Mouse (Mus musculus): ENCODE measurements at regions not wholly inside any gene's neighbourhood (a gene's known extent, or its start where the extent isn't known, plus 50 kb on each side); places are given as distances from the start of the nearest gene placed in this dataset.
A peak's percentile ranks its signal among the peaks of the same experiment; 100 is the strongest.

DNA sequence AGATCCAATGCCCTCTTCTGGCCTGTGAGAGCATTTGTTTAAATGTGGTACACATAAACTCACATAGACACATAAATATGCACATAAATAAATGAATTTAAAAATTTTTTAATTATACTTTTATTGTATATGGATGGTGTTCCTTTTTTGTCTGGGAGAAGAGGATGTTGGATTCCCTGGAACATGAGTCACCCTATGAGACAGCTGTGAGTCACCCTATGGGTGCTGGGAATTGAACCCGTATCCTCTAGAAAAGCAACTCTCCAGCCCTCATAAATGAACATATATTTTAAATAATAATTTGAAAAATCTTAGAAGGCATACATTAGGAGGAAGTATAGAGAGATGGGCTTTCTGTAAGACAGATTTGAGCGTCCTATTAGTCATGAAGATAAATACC lies 76.1 kb upstream of the Dynlt3 start:
- DNase-seq (ENCODE audit: low spot score in 2 of 2): no peak

GRCm38 (mm10) chrX:9742518-9742917 lies 79.7 kb upstream of the Dynlt3 start:
- no peak for DNase-seq (ENCODE audit: low spot score in 2 of 2)

DNA sequence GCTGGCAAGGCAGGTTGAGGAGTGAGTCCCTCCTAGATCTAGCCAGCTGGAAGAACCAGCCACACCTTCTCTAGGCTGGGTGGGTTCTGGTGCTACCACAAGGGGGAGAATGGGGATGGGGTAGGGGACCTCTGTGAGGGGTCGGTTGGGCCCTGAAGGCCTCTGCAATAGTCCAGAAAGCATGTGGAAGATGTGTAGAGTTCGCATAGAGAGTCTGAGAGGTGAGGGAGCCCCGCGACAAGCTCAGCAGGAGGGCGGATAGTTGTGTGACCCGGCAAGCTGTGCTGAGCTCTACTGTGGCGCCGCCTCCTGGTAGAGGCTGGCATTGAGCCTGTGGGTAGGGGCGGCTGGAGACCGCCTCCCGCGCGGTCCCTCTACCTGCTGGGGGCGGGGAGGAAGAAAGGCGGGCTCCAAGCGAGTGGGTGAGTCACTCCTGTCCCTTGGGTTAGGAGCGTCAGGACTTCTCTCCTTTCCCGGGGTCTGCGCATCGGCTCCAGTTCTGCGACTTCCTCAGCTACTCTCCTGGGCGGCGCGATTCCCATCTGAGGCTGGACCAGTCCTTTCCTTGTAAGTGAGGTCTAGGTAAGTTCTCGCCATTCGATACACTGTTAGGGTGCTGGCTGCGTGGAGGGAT lies 84.6 kb upstream of the Dynlt3 start:
- DNase-seq (ENCODE audit: low spot score in 2 of 2): peak; percentile 4 to 9

DNA sequence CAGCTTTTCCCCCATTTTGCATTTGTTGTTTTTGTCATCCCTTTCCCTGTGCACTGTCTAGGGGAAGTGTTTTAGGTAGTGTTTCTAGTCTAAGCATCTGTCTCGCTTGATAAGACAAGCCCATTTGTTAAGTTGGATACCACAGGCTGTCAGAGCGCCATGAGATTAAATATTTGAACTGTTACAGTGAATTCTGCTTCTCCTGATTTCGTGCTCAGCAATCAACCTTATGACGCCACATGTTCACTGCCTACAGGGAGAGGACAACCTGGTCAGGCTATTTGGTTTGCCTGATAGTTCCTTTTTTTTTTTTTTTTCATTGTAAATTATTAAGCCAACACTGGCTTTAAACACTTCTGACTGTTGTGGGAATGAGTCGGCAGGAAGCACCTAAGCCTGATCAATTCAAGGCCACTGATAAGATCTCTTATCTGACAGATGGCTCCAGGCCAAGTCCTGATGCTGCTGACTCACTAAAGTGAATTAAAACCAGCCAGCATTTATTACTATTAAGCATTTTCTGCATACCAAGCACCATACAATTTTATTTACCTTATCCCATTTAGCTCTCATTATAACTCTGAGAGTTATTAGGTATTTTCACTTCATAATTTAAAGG lies 90.3 kb upstream of the Dynlt3 start:
- no peak for DNase-seq (ENCODE audit: low spot score in 2 of 2)

GRCm38 (mm10) chrX:9769540-9769939 lies 77.2 kb upstream of the Hypm start:
- no peak for DNase-seq (ENCODE audit: low spot score in 2 of 2)

GRCm38 (mm10) chrX:9777498-9777897 lies 69.2 kb upstream of the Hypm start:
- DNase-seq (ENCODE audit: low spot score in 2 of 2): no peak

DNA sequence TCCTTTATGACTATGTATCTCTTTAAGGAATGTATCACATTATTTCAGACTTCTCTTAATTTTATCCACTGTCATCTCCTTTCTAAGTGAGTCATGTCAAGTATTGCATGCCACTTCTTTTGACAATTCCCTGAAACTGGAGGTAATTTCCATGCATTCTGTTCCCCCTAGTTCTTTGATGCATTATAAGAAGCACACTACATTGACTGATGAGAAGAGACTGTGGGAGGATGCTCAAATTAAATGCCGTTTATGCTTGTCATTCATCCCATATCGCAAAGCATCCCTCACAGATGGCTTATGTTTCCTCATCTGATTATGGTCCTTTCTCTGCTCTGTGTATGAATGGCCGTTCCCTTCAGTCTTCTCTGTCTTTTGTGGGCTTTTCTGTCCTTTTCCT lies 57.2 kb upstream of the Hypm start:
- DNase-seq (ENCODE audit: low spot score in 2 of 2): no peak

Measured in adrenal gland, postnatal 4 days (tissue).